Mouse (Mus musculus): ENCODE measurements around the gene Shc2. TPM values are rescaled to one million over a fixed set of nuclear protein-coding genes. Genes with fewer than 3 reads are reported as not detected.

The Shc2 gene
- polyA plus RNA-seq, 1 experiment from 2014 or later = 8.4 TPM

GRCm38 (mm10) chr10:79584426-79584825, 53.3 kb downstream of the Shc2 start:
- ATAC-seq (replicated peaks; ENCODE audit: low FRiP score, low TSS enrichment, low read depth) (no peak), DNase-seq (ENCODE audit: low spot score) (no peak)
- Histone ChIP-seq H3K4me1 (replicated peaks; ENCODE audit: control insufficient read depth, insufficient read depth, low read length) (no peaks in the 10 kb centered on the region), H3K27ac (ENCODE audit: low read depth) (no peak overlapping the region), H3K27me3 (replicated peaks; ENCODE audit: control insufficient read depth, insufficient read depth, low read length) (no peaks in the 10 kb centered on the region; the same call in 1 of the 2 replicates), H3K4me2 (ENCODE audit: low read length) (no peak overlapping the region), H3K36me3 (ENCODE audit: control insufficient read depth, insufficient read depth, low read length) (no peaks in the 10 kb centered on the region), H3K4me3 (ENCODE audit: low read depth, low read length) (no peak overlapping the region), H3K9me3 (ENCODE audit: control insufficient read depth, low read length) (no peaks in the 10 kb centered on the region), H3K9ac (ENCODE audit: low read length) (no peak overlapping the region)
- WGBS = 69% methylated on average over 9 of the region's 9 CpGs

- Histone ChIP-seq H3K9me3 (ENCODE audit: control insufficient read depth, low read length) (no peaks in the 10 kb centered on the region), H3K4me2 (ENCODE audit: low read length) (no peak overlapping the region), H3K9ac (ENCODE audit: low read length) (no peak overlapping the region), H3K4me3 (ENCODE audit: low read depth, low read length) (no peak overlapping the region), H3K27me3 (replicated peaks; ENCODE audit: control insufficient read depth, insufficient read depth, low read length) (no peaks in the 10 kb centered on the region; the same call in 1 of the 2 replicates), H3K27ac (ENCODE audit: low read depth) (no peak overlapping the region), H3K4me1 (replicated peaks; ENCODE audit: control insufficient read depth, insufficient read depth, low read length) (no peaks in the 10 kb centered on the region), H3K36me3 (ENCODE audit: control insufficient read depth, insufficient read depth, low read length) (no peaks in the 10 kb centered on the region)
- ATAC-seq (replicated peaks; ENCODE audit: low FRiP score, low TSS enrichment, low read depth) = no peak
- 54% methylated on average over 7 of the region's 7 CpGs for WGBS
- no peak for DNase-seq (ENCODE audit: low spot score)
Measured at GRCm38 (mm10) chr10:79584021-79584420, 53.7 kb downstream of the Shc2 start.

DNA sequence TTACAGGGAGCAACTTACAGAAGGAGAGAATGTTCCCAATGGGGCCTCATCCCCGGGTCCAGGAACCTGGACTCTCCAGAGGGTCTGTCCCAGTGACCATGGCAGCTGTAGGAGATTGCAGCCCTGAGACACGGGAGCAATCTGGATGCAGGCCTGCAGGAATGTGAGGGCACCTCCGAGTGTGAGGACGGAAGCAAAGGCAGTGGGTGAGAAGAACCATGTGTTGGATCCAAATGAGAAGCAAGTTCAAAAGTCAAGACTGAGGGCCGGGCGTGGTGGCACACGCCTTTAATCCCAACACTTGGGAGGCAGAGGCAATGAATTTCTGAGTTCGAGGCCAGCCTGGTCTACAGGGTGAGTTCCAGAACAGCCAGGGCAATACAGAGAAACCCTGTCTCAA, 56.2 kb downstream of the Shc2 start:
- H3K4me3 ChIP-seq (ENCODE audit: low read depth, low read length) = no peak overlapping the region
- 88% methylated on average over 8 of the region's 8 CpGs for WGBS
- H3K4me2 ChIP-seq (ENCODE audit: low read length) = no peak overlapping the region
- no peaks in the 10 kb centered on the region for H3K36me3 ChIP-seq (ENCODE audit: control insufficient read depth, insufficient read depth, low read length)
- DNase-seq (ENCODE audit: low spot score) = no peak
- H3K9ac ChIP-seq (ENCODE audit: low read length) = no peak overlapping the region
- no peaks in the 10 kb centered on the region for H3K4me1 ChIP-seq (replicated peaks; ENCODE audit: control insufficient read depth, insufficient read depth, low read length)
- no peaks in the 10 kb centered on the region for H3K9me3 ChIP-seq (ENCODE audit: control insufficient read depth, low read length)
- no peak overlapping the region for H3K27ac ChIP-seq (ENCODE audit: low read depth)
- ATAC-seq (replicated peaks; ENCODE audit: low FRiP score, low TSS enrichment, low read depth) = no peak
- no peaks in the 10 kb centered on the region; the same call in 1 of the 2 replicates for H3K27me3 ChIP-seq (replicated peaks; ENCODE audit: control insufficient read depth, insufficient read depth, low read length)

- 45% methylated on average over 6 of the region's 6 CpGs for WGBS
- DNase-seq (ENCODE audit: low spot score) = peak; percentile 74
- Histone ChIP-seq H3K27ac (ENCODE audit: low read depth) (no peak overlapping the region), H3K4me2 (ENCODE audit: low read length) (no peak overlapping the region), H3K9ac (ENCODE audit: low read length) (no peak overlapping the region), H3K4me3 (ENCODE audit: low read depth, low read length) (no peak overlapping the region), H3K27me3 (replicated peaks; ENCODE audit: control insufficient read depth, insufficient read depth, low read length) (no peaks in the 10 kb centered on the region; the same call in 1 of the 2 replicates), H3K36me3 (ENCODE audit: control insufficient read depth, insufficient read depth, low read length) (no peaks in the 10 kb centered on the region), H3K9me3 (ENCODE audit: control insufficient read depth, low read length) (no peaks in the 10 kb centered on the region), H3K4me1 (replicated peaks; ENCODE audit: control insufficient read depth, insufficient read depth, low read length) (no peaks in the 10 kb centered on the region)
- ATAC-seq (replicated peaks; ENCODE audit: low FRiP score, low TSS enrichment, low read depth) = no peak
Measured at GRCm38 (mm10) chr10:79580811-79581210, 56.9 kb downstream of the Shc2 start.

DNA sequence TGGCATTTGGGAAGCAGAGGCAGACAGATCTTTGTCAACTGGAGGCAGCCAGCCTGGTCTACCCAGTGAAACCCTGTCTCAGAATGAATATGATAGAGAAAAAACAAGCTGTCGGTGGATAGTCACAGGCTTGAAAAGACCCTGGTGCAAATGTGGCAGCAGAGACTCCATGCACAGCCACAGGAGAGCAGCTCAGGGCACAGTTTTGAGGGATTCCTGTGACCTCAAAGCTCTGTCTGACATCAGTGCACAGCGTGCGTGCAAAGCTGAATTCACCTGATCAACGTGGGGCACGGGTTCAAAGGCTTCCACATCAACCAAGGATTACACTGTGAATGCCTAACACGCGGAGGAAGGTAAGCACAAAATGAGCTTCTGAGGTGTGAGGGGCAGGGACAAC, 57.4 kb downstream of the Shc2 start:
- Histone ChIP-seq H3K27ac (ENCODE audit: low read depth) (no peak overlapping the region), H3K9me3 (ENCODE audit: control insufficient read depth, low read length) (no peaks in the 10 kb centered on the region), H3K27me3 (replicated peaks; ENCODE audit: control insufficient read depth, insufficient read depth, low read length) (no peaks in the 10 kb centered on the region; the same call in 1 of the 2 replicates), H3K4me1 (replicated peaks; ENCODE audit: control insufficient read depth, insufficient read depth, low read length) (no peaks in the 10 kb centered on the region), H3K36me3 (ENCODE audit: control insufficient read depth, insufficient read depth, low read length) (no peaks in the 10 kb centered on the region), H3K4me2 (ENCODE audit: low read length) (no peak overlapping the region), H3K9ac (ENCODE audit: low read length) (no peak overlapping the region), H3K4me3 (ENCODE audit: low read depth, low read length) (no peak overlapping the region)
- no peak for DNase-seq (ENCODE audit: low spot score)
- 69% methylated on average over 7 of the region's 7 CpGs for WGBS
- no peak for ATAC-seq (replicated peaks; ENCODE audit: low FRiP score, low TSS enrichment, low read depth)

GRCm38 (mm10) chr10:79579781-79580180, 57.9 kb downstream of the Shc2 start:
- H3K4me2 ChIP-seq (ENCODE audit: low read length) = no peak overlapping the region
- DNase-seq (ENCODE audit: low spot score) (no peak), ATAC-seq (replicated peaks; ENCODE audit: low FRiP score, low TSS enrichment, low read depth) (no peak)
- no peaks in the 10 kb centered on the region for H3K36me3 ChIP-seq (ENCODE audit: control insufficient read depth, insufficient read depth, low read length)
- H3K27me3 ChIP-seq (replicated peaks; ENCODE audit: control insufficient read depth, insufficient read depth, low read length) = no peaks in the 10 kb centered on the region; the same call in 1 of the 2 replicates
- H3K27ac ChIP-seq (ENCODE audit: low read depth) = no peak overlapping the region
- H3K4me1 ChIP-seq (replicated peaks; ENCODE audit: control insufficient read depth, insufficient read depth, low read length) = no peaks in the 10 kb centered on the region
- no peak overlapping the region for H3K9ac ChIP-seq (ENCODE audit: low read length)
- H3K4me3 ChIP-seq (ENCODE audit: low read depth, low read length) = no peak overlapping the region
- no peaks in the 10 kb centered on the region for H3K9me3 ChIP-seq (ENCODE audit: control insufficient read depth, low read length)
- 76% methylated on average over 12 of the region's 12 CpGs for WGBS

DNA sequence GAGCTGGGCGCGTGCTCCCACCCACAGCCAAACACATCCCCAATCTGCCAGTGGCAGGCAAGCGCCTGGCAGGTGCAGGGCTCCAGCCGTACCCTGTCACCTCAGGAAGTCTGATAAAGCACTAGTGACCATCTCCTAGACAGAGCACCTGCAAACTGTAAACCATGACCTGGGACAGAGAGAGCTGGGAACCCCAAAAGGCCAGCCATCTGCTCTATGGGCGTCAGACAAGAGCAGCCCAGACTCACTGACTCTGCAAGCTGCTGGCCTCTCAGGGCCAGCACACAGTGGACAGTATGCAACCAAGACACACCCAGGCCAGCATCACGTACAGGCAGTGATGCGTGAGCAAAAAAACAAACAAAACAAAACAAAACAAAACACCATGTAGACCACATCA, 58.8 kb downstream of the Shc2 start:
- no peaks in the 10 kb centered on the region for H3K4me1 ChIP-seq (replicated peaks; ENCODE audit: control insufficient read depth, insufficient read depth, low read length)
- no peak overlapping the region for H3K9ac ChIP-seq (ENCODE audit: low read length)
- H3K27ac ChIP-seq (ENCODE audit: low read depth) = no peak overlapping the region
- H3K9me3 ChIP-seq (ENCODE audit: control insufficient read depth, low read length) = no peaks in the 10 kb centered on the region
- H3K4me3 ChIP-seq (ENCODE audit: low read depth, low read length) = no peak overlapping the region
- no peaks in the 10 kb centered on the region for H3K36me3 ChIP-seq (ENCODE audit: control insufficient read depth, insufficient read depth, low read length)
- ATAC-seq (replicated peaks; ENCODE audit: low FRiP score, low TSS enrichment, low read depth) = no peak
- no peak for DNase-seq (ENCODE audit: low spot score)
- 68% methylated on average over 7 of the region's 7 CpGs for WGBS
- no peaks in the 10 kb centered on the region; the same call in 1 of the 2 replicates for H3K27me3 ChIP-seq (replicated peaks; ENCODE audit: control insufficient read depth, insufficient read depth, low read length)
- no peak overlapping the region for H3K4me2 ChIP-seq (ENCODE audit: low read length)

GRCm38 (mm10) chr10:79578276-79578675, 59.4 kb downstream of the Shc2 start:
- Histone ChIP-seq H3K4me1 (replicated peaks; ENCODE audit: control insufficient read depth, insufficient read depth, low read length) (no peaks in the 10 kb centered on the region), H3K4me2 (ENCODE audit: low read length) (no peak overlapping the region), H3K9me3 (ENCODE audit: control insufficient read depth, low read length) (no peaks in the 10 kb centered on the region), H3K36me3 (ENCODE audit: control insufficient read depth, insufficient read depth, low read length) (no peaks in the 10 kb centered on the region), H3K4me3 (ENCODE audit: low read depth, low read length) (no peak overlapping the region), H3K9ac (ENCODE audit: low read length) (no peak overlapping the region), H3K27me3 (replicated peaks; ENCODE audit: control insufficient read depth, insufficient read depth, low read length) (no peaks in the 10 kb centered on the region; the same call in 1 of the 2 replicates), H3K27ac (ENCODE audit: low read depth) (no peak overlapping the region)
- DNase-seq (ENCODE audit: low spot score) = no peak
- ATAC-seq (replicated peaks; ENCODE audit: low FRiP score, low TSS enrichment, low read depth) = no peak
- 66% methylated on average over 9 of the region's 9 CpGs for whole genome bisulfite sequencing

DNA sequence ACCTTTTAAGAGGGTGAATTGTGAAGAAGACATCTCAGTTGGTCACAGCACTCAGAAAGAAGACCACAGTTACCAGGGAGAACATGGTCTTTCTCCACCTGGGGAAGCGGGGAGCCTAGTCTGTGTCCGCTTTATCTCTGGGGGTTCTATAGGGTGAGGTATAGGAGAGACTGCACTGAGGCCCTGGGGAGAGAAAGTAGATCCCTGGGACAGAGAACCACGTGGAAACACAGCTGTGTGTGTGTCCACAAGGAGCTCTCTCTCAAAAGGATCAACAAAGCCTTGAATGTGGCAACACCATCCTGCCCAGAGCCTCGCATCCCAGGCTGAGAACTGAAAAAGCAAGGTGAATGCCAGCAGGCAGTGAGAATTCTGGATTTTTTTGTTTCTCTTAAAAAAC, 60.3 kb downstream of the Shc2 start:
- DNase-seq (ENCODE audit: low spot score) = no peak
- no peak for ATAC-seq (replicated peaks; ENCODE audit: low FRiP score, low TSS enrichment, low read depth)
- H3K9me3 ChIP-seq (ENCODE audit: control insufficient read depth, low read length) = no peaks in the 10 kb centered on the region

More for the DNA sequence above, 60.3 kb downstream of the Shc2 start:
- H3K4me3 ChIP-seq (ENCODE audit: low read depth, low read length) = no peak overlapping the region
- H3K4me1 ChIP-seq (replicated peaks; ENCODE audit: control insufficient read depth, insufficient read depth, low read length) = no peaks in the 10 kb centered on the region
- 78% methylated on average over 4 of the region's 4 CpGs for WGBS
- H3K9ac ChIP-seq (ENCODE audit: low read length) = no peak overlapping the region
- no peaks in the 10 kb centered on the region for H3K36me3 ChIP-seq (ENCODE audit: control insufficient read depth, insufficient read depth, low read length)
- H3K4me2 ChIP-seq (ENCODE audit: low read length) = no peak overlapping the region
- no peak overlapping the region for H3K27ac ChIP-seq (ENCODE audit: low read depth)
- no peaks in the 10 kb centered on the region; the same call in 1 of the 2 replicates for H3K27me3 ChIP-seq (replicated peaks; ENCODE audit: control insufficient read depth, insufficient read depth, low read length)
